Mouse (Mus musculus): Measurements from ENCODE around the gene Zfp354a.
"Not testable (repeated sequence)": the region's sequence is repeated elsewhere in the genome, so short reads cannot be mapped to it uniquely, and the experiment has no call there.

Zfp354a gene

GRCm38 (mm10) chr11:51059151-51059571 is at the start of gene Zfp354a:
Gene Zfp354a, plus strand, starts transcription at chr11:51059257.
- peak; percentile 83 for DNase-seq

- no peak for DNase-seq
These were observed 47.2 kb upstream of the Zfp354a start for GRCm38 (mm10) chr11:51011821-51012220.

- DNase-seq = no peak
These were observed 45.1 kb upstream of the Zfp354a start, which contains the start of gene Olfr54 for GRCm38 (mm10) chr11:51013936-51014335. Gene Olfr54, plus strand, starts transcription at chr11:51014236.

GRCm38 (mm10) chr11:51016341-51016740 is 42.7 kb upstream of the Zfp354a start:
- no peak for DNase-seq

- not testable (repeated sequence) for DNase-seq
These were observed 32.2 kb upstream of the Zfp354a start for GRCm38 (mm10) chr11:51026811-51027210.

GRCm38 (mm10) chr11:51029381-51029780 is 29.7 kb upstream of the Zfp354a start:
- DNase-seq = not testable (repeated sequence)

GRCm38 (mm10) chr11:51030225-51030624 is 28.8 kb upstream of the Zfp354a start:
- DNase-seq = no peak

GRCm38 (mm10) chr11:51032851-51033250 is 26.2 kb upstream of the Zfp354a start:
- no peak for DNase-seq

- DNase-seq = not testable (repeated sequence)
These were observed 24.9 kb upstream of the Zfp354a start for GRCm38 (mm10) chr11:51034141-51034540.

- no peak for DNase-seq
These were observed 23.1 kb upstream of the Zfp354a start for GRCm38 (mm10) chr11:51035951-51036350.

GRCm38 (mm10) chr11:51044776-51045175 is 14.3 kb upstream of the Zfp354a start:
- DNase-seq = not testable (repeated sequence)

- not testable (repeated sequence) for DNase-seq
These were observed 11.2 kb upstream of the Zfp354a start, which contains the start of gene Olfr1375 for GRCm38 (mm10) chr11:51047809-51048208. Gene Olfr1375, plus strand, starts transcription at chr11:51048109.

- DNase-seq = no peak
These were observed 7.4 kb upstream of the Zfp354a start for GRCm38 (mm10) chr11:51051678-51052077.

GRCm38 (mm10) chr11:51053230-51053629 is 5.8 kb upstream of the Zfp354a start:
- no peak for DNase-seq

- no peak for DNase-seq
These were observed 583 bp downstream of the Zfp354a start for GRCm38 (mm10) chr11:51059640-51060039.

- no peak for DNase-seq
These were observed 1.9 kb downstream of the Zfp354a start for GRCm38 (mm10) chr11:51060981-51061380.

GRCm38 (mm10) chr11:51063276-51063675 is 4.2 kb downstream of the Zfp354a start:
- DNase-seq = no peak

GRCm38 (mm10) chr11:51063841-51064240 is 4.8 kb downstream of the Zfp354a start:
- DNase-seq = no peak

GRCm38 (mm10) chr11:51084527-51084926 is 25.5 kb downstream of the Zfp354a start:
- DNase-seq = no peak

GRCm38 (mm10) chr11:51085269-51085668 is 26.2 kb downstream of the Zfp354a start:
- DNase-seq = no peak

GRCm38 (mm10) chr11:51107261-51107660 is 48.2 kb downstream of the Zfp354a start:
- no peak for DNase-seq

GRCm38 (mm10) chr11:51110621-51111020 is 51.6 kb downstream of the Zfp354a start:
- no peak for DNase-seq
